Mouse (Mus musculus) liver, embryonic 13.5 days (tissue): ENCODE results near the gene H3f3a. TPM values are rescaled to one million over a fixed set of nuclear protein-coding genes. Genes with fewer than 3 reads are reported as not detected.
A peak's percentile ranks its signal among the peaks of the same experiment; 100 is the strongest.

Experiments used
- ATAC-seq: fragments of 200-750 bp; cut with Nextera tagmentation; 2 replicates; pipeline ENCODE4 v1.8.0; 2017; ENCODE audit warnings: low read depth, mild to moderate bottlenecking, moderate number of reproducible peaks, moderate library complexity
- DNase-seq: peaks from one replicate; pipeline ENCODE4 v3.0.0; 2022
- H3K27ac ChIP-seq: fragments of 300-500 bp; sonication (generic); 2 replicates; pipeline ENCODE4 v1.5.1; 2015; ENCODE audit warnings: moderate library complexity, mild to moderate bottlenecking, inconsistent platforms
- H3K27me3 ChIP-seq: fragments of 300-500 bp; sonication (generic); 2 replicates; pipeline ENCODE4 v1.6.1; 2015; ENCODE audit warnings: mild to moderate bottlenecking, inconsistent platforms
- H3K36me3 ChIP-seq: fragments of 300-500 bp; sonication (generic); 2 replicates; pipeline ENCODE4 v1.6.1; 2015; ENCODE audit warnings: mild to moderate bottlenecking, inconsistent platforms
- H3K4me1 ChIP-seq: fragments of 300-500 bp; sonication (generic); replicated peaks from 2 replicates; pipeline ENCODE4 v1.6.1; 2015; ENCODE audit warnings: inconsistent platforms
- H3K4me2 ChIP-seq: fragments of 300-500 bp; sonication (generic); 2 replicates; pipeline ENCODE4 v1.6.1; 2015; ENCODE audit warnings: inconsistent platforms, mild to moderate bottlenecking, moderate library complexity
- H3K4me3 ChIP-seq: fragments of 300-500 bp; sonication (generic); replicated peaks from 2 replicates; pipeline ENCODE4 v1.5.1; 2015; ENCODE audit warnings: mild to moderate bottlenecking, inconsistent platforms
- H3K9ac ChIP-seq: fragments of 300-500 bp; sonication (generic); 2 replicates; pipeline ENCODE4 v1.6.1; 2015; ENCODE audit warnings: mild to moderate bottlenecking, inconsistent platforms
- H3K9me3 ChIP-seq: fragments of 300-500 bp; sonication (generic); replicated peaks from 2 replicates; pipeline ENCODE4 v1.6.1; 2016; ENCODE audit warnings: inconsistent platforms
- WGBS: fragments of 180-500 bp; shearing (Covaris S2); methylation state at CpG from one replicate; pipeline ENCODE4 v1.1.7; 2015; ENCODE audit not compliant: insufficient replicate concordance; 5-methylcytosine and 5-hydroxymethylcytosine counted together
- polyA plus RNA-seq: library from polyadenylated mRNA; unstranded; fragments of >200 nt; fragmentation: Nextera tagmentation; extraction: Ambion mirVana; gene quantifications from 2 replicates; pipeline ENCODE4 v1.2.1, GENCODE M21; 2015

H3f3a gene
- polyA plus RNA-seq: 2,174 and 2,523 TPM in 2 replicates

DNA sequence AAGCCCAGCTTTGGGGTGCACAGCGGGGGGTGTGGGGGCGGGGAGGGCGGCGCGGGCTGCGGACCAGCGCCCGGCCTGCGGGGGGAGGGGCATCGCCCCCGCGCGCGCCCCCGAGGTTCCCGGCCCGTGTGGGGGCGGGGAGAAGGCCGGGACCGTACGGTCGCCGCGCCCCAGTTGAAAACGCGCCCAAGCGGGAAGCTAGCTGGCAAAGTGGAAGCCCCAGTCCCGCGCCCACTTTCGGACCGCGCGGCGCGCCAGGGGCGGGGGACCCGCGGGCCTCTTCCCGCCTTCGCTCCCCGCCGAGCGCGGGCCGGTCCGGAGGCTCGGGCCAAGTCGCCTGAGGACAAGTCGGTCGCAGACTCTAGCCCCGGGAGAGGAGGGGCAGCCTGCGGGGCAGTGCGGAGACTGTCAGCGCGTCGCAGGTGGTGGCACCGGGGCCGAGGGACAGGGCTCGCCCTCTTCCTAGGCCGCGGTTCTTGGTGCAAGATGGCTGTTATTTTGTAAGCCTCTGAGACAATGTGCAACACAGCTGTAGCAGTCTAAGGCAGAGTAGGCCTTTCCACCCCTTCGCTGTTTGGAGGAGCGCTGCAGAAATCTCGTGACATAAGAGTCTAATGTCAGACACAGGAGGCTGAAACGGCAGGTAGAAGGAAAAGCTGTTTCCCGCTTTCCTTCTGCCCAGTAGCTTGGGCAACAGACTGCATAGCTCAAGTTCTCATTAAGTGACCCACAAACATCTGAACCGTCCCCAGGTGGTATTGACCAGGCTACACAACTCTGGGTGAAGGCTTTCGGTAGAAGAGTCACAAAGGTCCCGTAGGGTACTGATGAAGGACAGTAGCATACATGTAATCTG lies at the start of gene H3f3a:
Gene H3f3a, minus strand, starts transcription at position 59 of the 856 bp plus-strand sequence.
- no peaks in the 10 kb centered on the region for H3K9me3 ChIP-seq
- DNase-seq: peak; percentile 79
- peak within 1 kb of the TSS; percentile 100 for H3K9ac ChIP-seq
- H3K4me1 ChIP-seq: peaks cover 69% of the 10 kb centered on the region
- no peaks in the 10 kb centered on the region for H3K27me3 ChIP-seq
- ATAC-seq: peak; percentile 68
- H3K4me2 ChIP-seq: peak within 1 kb of the TSS; percentile 90
- peaks cover 22% of the 10 kb centered on the region for H3K36me3 ChIP-seq
- WGBS: 3% methylated on average over 63 of the region's 69 CpGs
- peak within 1 kb of the TSS; percentile 98 for H3K4me3 ChIP-seq
- H3K27ac ChIP-seq: peak within 1 kb of the TSS; percentile 100

DNA sequence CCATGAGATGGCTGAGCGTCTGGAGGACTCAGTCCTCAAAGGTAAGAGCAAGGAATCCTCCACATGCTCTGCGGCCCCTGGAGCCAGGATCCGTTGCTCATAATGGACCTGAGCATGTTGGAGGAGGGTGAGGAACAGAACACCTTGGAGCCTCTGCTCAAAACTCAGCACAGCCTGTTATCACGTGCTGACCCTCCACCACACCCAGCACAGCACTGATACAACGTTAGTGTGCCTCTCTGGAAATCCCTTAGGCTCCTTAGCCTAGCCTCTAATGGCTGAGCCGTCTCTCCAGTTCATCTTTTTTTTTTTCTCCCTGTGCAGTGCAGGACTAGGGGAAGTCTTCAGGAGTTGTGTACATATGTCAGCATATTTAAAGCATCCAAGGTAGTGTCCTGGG lies 46.3 kb upstream of the H3f3a start:
- WGBS: 50% methylated on average over 6 of the region's 6 CpGs

DNA sequence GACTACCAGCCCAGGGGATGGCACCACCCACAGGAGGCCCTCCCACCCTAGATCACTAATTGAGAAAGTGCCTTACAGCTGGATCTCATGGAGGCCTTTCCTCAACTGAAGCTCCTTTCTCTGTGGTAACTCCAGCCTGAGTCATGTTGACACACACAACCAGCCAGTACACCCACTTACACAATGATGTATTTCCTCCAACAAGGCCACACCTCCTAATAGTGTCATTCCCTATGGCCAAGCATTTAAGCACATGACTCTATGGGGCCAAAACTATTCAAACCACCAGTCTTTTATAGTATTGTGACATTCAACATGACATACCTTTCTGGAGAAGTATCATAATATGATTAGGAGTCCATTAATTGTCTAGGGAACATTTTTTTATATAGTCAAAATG lies 45.0 kb upstream of the H3f3a start:
- H3K9ac ChIP-seq: no peak overlapping the region
- peaks cover 89% of the 10 kb centered on the region for H3K36me3 ChIP-seq
- no peaks in the 10 kb centered on the region for H3K27me3 ChIP-seq
- no peak overlapping the region for H3K4me2 ChIP-seq
- DNase-seq: no peak
- H3K27ac ChIP-seq: peak overlapping the region; percentile 65; the same call in 1 of the 2 replicates
- H3K4me1 ChIP-seq: peaks cover 61% of the 10 kb centered on the region
- ATAC-seq: no peak
- no peaks in the 10 kb centered on the region for H3K9me3 ChIP-seq
- H3K4me3 ChIP-seq: no peak overlapping the region

More for the DNA sequence above, 46.3 kb upstream of the H3f3a start:
- Histone ChIP-seq H3K27me3 (no peaks in the 10 kb centered on the region), H3K4me1 (peaks cover 58% of the 10 kb centered on the region), H3K9me3 (no peaks in the 10 kb centered on the region), H3K27ac (peak overlapping the region; percentile 65; the same call in 1 of the 2 replicates), H3K9ac (peak overlapping the region; percentile 35; the same call in 1 of the 2 replicates), H3K36me3 (peaks cover 97% of the 10 kb centered on the region), H3K4me3 (no peak overlapping the region; the same call in 1 of the 2 replicates), H3K4me2 (peak overlapping the region; percentile 20; the same call in 1 of the 2 replicates)
- peak; percentile 29 for DNase-seq
- peak; percentile 76 for ATAC-seq

DNA sequence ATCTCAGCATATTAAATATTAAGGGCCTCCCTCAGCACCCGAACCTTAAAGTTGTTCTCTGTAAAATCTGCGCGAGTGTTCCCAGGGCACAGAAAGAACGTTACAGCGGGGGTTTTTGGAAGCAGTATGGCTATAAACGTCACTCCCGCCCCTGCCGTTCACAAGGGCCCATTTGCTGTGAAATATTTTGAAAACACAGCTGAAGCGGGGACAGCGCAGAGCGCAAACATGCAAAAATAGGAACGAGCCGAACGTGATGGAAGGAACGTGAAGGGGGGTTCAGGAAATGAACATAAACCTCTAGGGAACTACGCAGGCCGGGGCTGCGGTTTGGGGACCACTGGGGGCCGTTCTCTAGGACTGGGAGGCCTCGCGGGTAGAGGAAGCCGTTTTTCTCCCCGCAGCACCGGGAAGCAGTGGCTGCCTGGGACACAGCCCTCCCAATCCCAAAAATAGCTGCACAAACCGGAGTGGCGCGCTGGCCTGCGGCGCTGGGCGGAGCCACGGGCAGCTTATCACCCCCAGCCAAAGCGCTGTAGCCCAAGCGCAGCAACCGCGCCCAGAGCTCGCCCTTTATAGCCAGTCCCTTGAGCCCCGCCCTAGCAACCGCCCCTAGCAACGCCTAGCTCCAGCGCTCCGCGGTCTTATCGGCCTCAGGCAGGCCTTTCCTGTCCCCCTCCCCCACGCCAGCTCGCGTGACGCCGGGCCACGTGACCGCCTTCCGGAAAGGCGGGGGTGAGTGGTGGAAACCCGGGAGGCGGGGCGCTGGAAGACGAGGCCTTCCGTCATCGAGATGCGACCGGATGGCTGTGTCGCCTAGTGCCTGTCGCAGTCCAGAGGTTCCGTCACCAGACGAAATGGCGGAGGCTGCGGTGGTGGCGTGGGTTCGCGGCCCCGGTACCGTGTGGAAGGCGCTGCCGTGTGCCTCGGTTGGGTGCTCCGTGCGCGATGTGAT lies 36.9 kb upstream of the H3f3a start, which contains the start of gene Sde2:
Gene Sde2, plus strand, starts transcription at position 812 of the 955 bp plus-strand sequence.
- Histone ChIP-seq H3K4me1 (peaks cover 65% of the 10 kb centered on the region), H3K4me2 (peak within 1 kb of the TSS; percentile 88), H3K4me3 (peak within 1 kb of the TSS; percentile 86), H3K27ac (peak within 1 kb of the TSS; percentile 100), H3K27me3 (no peaks in the 10 kb centered on the region), H3K36me3 (peaks cover 18% of the 10 kb centered on the region), H3K9ac (peak within 1 kb of the TSS; percentile 87), H3K9me3 (no peaks in the 10 kb centered on the region)
- under 1% methylated on average over 77 of the region's 77 CpGs for WGBS
- ATAC-seq (peak; percentile 91), DNase-seq (peak; percentile 100)

DNA sequence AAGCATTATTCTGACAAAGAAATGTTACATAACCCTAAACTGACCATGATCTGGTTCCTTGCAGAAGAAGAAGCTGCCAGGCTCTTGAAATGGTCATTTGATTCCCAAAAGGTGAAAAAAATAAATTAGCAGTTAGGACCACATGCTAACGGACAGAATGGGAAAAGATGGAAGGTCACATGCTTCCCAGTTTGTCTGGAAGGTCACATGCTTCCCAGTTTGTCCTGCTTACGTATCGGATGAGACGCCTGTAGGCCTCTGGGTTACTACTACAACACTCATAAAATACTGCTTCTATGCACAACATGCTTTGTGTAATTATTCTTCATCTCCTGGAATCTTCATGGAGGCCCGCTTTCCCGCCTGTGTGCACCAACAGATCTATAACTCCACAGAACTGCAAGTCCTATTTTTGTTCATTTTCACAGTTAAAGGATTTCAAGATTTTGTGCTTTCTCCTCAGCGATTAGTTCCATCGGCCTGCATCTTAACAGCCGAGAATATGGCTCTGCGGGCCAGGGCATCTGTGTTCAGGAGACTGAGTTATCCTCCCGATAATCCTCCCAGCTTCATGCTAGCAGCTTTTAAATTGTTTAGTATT lies 36.1 kb upstream of the H3f3a start:
- peak overlapping the region; percentile 100 for H3K27ac ChIP-seq
- peak overlapping the region; percentile 86 for H3K9ac ChIP-seq
- H3K4me3 ChIP-seq: peak overlapping the region; percentile 61
- peaks cover 10% of the 10 kb centered on the region for H3K36me3 ChIP-seq
- DNase-seq (peak; percentile 23), ATAC-seq (no peak)
- 34% methylated on average over 11 of the region's 11 CpGs for WGBS
- peak overlapping the region; percentile 88 for H3K4me2 ChIP-seq
- H3K27me3 ChIP-seq: no peaks in the 10 kb centered on the region
- H3K9me3 ChIP-seq: no peaks in the 10 kb centered on the region
- H3K4me1 ChIP-seq: peaks cover 64% of the 10 kb centered on the region

DNA sequence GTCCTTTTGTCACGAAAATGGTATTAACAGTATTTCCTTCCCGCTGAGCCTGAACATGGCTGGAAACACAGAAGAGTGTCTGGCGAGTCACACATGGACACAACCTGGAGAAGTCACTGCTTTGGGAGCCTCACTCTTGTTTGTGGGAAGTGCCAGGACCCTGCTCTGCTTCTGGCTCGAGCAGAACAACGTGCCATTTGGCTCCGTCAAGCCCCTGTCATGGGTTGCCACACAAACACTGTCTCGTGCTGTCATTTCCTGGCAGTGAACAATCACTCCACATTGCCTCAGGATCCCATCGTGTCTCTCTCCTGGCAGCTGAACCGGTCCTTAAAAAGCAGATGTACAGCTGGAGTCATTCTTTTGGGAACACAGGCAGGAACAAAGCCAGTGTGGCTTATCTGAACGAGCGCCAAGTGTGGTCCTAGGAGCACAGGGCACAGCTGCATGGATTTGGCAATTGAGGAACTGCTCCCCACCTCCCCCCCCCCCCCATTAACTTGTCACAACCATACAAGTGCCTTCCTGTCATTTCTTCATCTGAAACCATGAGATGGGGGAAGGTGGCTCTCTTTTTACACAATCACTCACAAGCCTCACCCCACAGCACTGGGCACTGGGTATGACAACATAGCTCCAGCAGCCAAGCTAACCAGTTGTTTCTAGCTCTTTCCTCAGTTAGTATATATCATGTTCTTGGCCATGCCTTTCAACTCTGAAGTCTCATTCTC lies 34.9 kb upstream of the H3f3a start:
- no peaks in the 10 kb centered on the region for H3K27me3 ChIP-seq
- H3K4me1 ChIP-seq: peaks cover 59% of the 10 kb centered on the region
- peak overlapping the region; percentile 100 for H3K27ac ChIP-seq
- 9% methylated on average over 11 of the region's 11 CpGs for WGBS
- H3K9ac ChIP-seq: peak overlapping the region; percentile 86
- ATAC-seq (peak; percentile 6; the same call in 1 of the 2 replicates), DNase-seq (peak; percentile 31)
- H3K4me2 ChIP-seq: peak overlapping the region; percentile 76
- peak overlapping the region; percentile 47 for H3K4me3 ChIP-seq
- no peaks in the 10 kb centered on the region for H3K9me3 ChIP-seq
- H3K36me3 ChIP-seq: peaks cover 8% of the 10 kb centered on the region

DNA sequence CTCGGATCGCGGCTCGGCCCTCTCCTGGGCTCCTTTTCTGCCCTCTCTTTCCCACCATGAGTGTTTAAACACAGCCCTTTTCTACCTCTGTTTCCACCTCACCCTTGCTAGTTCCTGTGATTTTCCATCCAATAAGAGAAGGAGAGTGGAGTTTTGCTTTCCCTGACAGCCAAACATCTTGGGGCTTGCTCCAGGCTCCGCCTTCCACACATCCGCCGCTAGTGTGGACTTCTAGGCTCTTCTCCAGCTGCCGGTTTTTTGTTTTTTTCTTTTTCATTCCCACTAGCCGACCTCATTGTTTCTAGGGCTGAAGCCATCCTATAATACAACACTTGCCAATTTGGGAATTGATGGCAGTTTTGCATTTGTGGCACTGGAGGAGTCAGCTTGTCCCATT lies 34.4 kb upstream of the H3f3a start:
- Histone ChIP-seq H3K9me3 (no peaks in the 10 kb centered on the region), H3K27ac (peak overlapping the region; percentile 100), H3K27me3 (no peaks in the 10 kb centered on the region), H3K4me1 (peaks cover 56% of the 10 kb centered on the region), H3K36me3 (peaks cover 4% of the 10 kb centered on the region; the same call in 1 of the 2 replicates), H3K4me2 (peak overlapping the region; percentile 76), H3K4me3 (peak overlapping the region; percentile 47), H3K9ac (peak overlapping the region; percentile 86)
- ATAC-seq (peak; percentile 69), DNase-seq (peak; percentile 74)
- WGBS: 2% methylated on average over 9 of the region's 9 CpGs

DNA sequence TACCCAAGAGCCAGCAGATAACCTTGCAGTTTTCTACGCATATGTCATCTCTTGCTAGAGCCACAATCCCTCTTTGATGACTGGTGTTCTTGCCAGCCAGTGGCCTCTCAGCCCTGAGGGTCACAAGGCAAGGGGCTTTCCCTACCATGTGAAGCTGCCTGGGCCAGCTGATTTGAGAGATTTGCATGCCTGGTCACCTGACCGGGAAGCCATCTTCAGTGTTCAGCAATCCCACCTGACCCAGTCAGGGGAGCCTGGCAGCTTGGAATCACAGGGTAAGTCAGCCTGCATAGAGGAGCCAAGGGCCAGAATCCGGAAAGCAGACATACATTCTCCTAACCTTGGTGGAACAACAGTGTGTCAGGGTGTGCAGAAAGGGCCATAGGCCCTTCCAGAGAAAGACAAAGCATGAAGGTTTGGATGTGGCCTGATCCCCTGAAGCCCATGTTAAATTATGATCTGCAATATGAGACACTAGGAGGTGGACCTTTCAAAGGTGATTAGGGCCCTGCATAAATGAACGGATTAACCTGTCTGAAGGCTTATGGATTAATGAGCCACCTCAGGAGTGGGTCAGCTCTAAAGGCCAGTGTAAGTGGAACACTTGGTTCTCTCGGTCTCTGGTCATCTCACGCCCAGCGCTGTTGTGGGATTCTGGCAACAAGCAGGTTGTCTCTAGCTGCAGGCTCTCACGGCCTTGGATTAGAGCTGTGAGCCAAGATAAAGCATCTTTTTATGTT lies 28.0 kb upstream of the H3f3a start:
- no peak for DNase-seq
- Histone ChIP-seq H3K9ac (no peak overlapping the region), H3K27me3 (0 out of 2 replicates have a peak, but pooled peaks cover 2% of the 10 kb centered on the region), H3K9me3 (no peaks in the 10 kb centered on the region), H3K36me3 (no peaks in the 10 kb centered on the region), H3K4me2 (no peak overlapping the region), H3K4me1 (peaks cover 27% of the 10 kb centered on the region), H3K27ac (no peak overlapping the region), H3K4me3 (no peak overlapping the region)
- 76% methylated on average over 8 of the region's 8 CpGs for WGBS
- no peak for ATAC-seq

DNA sequence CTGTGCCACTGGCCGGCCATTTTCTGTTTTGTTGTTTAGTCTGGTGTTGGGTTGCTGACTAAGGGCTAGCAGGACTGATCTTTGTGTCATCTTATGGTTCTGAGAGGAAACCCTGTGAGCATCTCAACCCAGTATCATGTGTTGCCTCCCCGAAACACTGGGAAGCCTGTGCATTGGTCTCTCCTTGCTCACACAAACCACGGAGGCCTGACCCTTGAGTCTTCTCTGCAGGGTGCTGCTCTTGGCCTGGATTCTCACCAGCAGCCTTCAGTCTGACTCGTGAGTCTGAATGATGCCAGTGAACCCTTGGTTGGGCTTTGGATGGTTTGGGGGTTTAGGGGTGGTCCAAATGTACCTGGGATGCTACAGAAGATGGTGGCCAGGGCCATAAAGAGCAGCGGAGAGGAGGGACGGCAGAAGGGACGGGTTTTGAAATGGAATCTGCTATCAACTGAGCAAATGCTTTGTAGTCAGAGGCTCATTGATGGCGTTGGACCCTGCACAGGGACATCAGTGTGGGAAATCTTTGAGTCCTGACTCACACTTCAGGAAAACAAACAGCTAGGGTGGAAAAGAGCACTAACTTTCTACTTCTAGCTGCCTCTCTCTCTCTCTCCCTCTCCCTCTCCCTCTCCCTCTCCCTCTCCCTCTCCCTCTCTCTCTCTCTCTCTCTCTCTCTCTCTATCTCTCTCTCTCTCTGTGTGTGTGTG lies 25.6 kb upstream of the H3f3a start:
- 76% methylated on average over 8 of the region's 8 CpGs for WGBS
- no peak for ATAC-seq

More for the DNA sequence above, 25.6 kb upstream of the H3f3a start:
- Histone ChIP-seq H3K4me3 (no peak overlapping the region), H3K4me2 (no peak overlapping the region), H3K27me3 (0 out of 2 replicates have a peak, but pooled peaks cover 2% of the 10 kb centered on the region), H3K4me1 (peaks cover 31% of the 10 kb centered on the region), H3K27ac (no peak overlapping the region), H3K36me3 (no peaks in the 10 kb centered on the region), H3K9ac (no peak overlapping the region), H3K9me3 (no peaks in the 10 kb centered on the region)
- DNase-seq: no peak
